Mouse (Mus musculus) embryonic fibroblast, embryonic 13.5 days (primary cell): ENCODE measurements around the gene Nek9. TPM values are rescaled to one million over a fixed set of nuclear protein-coding genes. Genes with fewer than 3 reads are reported as not detected.
A peak's percentile ranks its signal among the peaks of the same experiment; 100 is the strongest.

ENCODE experiments used
- H3K27ac ChIP-seq: 2 replicates; pipeline ENCODE4 v1.5.1; 2012; ENCODE audit warnings: low read length, control low read depth, inconsistent platforms; ENCODE audit not compliant: insufficient read depth
- H3K4me1 ChIP-seq: 2 replicates; pipeline ENCODE4 v1.6.1; 2011; ENCODE audit warnings: low read length; ENCODE audit not compliant: control insufficient read depth, insufficient read depth
- H3K4me3 ChIP-seq: 2 replicates; pipeline ENCODE4 v1.5.1; 2011; ENCODE audit warnings: mild to moderate bottlenecking, control low read depth, low read length; ENCODE audit not compliant: insufficient read depth
- CTCF ChIP-seq: IDR thresholded peaks from 2 replicates; pipeline ENCODE4 v1.5.1; 2011; ENCODE audit warnings: mild to moderate bottlenecking, control low read depth, low read length, moderate library complexity, borderline replicate concordance; ENCODE audit not compliant: insufficient read depth
- POLR2A ChIP-seq: IDR thresholded peaks from 2 replicates; pipeline ENCODE4 v1.6.1; 2011; ENCODE audit warnings: low read depth, mild to moderate bottlenecking, control low read depth, low read length, moderate library complexity
- polyA plus RNA-seq: library from polyadenylated mRNA; stranded (reverse); fragments of >200 nt; gene quantifications from 2 replicates; pipeline ENCODE4 v1.2.4, GENCODE M21; 2011; ENCODE audit warnings: low read depth; ENCODE audit not compliant: missing spikeins, insufficient read length

The Nek9 gene
- 59.0 and 65.8 TPM in 2 replicates for polyA plus RNA-seq

DNA sequence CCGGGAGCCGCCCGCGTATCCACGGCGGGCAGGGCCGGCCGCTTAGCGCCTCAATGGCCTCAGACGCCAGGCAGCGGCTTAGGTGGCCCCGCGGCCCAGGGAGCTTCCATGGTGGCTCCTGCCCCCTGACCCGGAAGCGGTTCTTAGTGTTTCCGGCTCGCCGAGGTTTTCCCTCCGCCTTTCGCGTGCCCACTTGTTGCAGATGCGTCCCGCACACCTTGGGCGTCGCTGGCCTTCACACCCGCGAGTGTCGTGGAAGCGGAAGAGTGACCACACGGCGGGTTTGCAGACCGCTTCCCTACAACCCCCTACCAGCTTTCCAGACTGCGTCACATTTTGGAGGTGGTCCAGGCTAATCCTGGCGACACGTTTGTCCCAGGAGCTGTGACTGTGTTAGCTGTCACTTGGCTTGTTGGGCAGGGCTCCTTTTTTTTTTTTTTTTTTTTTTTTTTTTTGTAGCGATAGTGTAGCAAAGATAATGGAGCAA lies at the start of gene Nek9:
Gene Nek9 (minus strand): TSS at position 120 of the 487 bp plus-strand sequence.
- Histone ChIP-seq H3K27ac (peak within 1 kb of the TSS; percentile 80), H3K4me3 (peak within 1 kb of the TSS; percentile 75), H3K4me1 (0 out of 2 replicates have a peak, but pooled peaks cover 2% of the 10 kb centered on the region)
- TF ChIP-seq POLR2A (peak; percentile 84), CTCF (no peak)

DNA sequence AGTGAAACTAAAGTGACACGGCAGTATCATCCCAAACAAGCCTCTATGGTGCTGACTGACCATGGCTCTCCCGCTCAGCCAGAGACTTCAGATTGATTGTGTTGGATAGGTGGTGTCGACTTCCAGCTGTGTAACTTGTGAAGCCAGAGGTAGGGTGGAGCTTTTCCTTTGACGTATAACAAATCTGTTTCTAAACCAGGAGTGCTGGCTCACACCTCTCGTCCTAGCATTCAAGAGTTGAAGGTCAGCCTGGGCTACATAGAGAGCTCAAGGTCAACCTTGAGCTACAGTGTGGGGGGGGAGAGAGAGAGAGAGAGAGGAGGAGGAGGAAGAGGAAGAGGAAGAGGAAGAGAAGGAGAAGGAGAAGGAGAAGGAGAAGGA lies 46.8 kb upstream of the Nek9 start:
- Histone ChIP-seq H3K4me1 (no peaks in the 10 kb centered on the region; the same call in 1 of the 2 replicates), H3K27ac (no peak overlapping the region), H3K4me3 (no peak overlapping the region)
- no peak for TF ChIP-seq POLR2A
- TF ChIP-seq CTCF: no peak

DNA sequence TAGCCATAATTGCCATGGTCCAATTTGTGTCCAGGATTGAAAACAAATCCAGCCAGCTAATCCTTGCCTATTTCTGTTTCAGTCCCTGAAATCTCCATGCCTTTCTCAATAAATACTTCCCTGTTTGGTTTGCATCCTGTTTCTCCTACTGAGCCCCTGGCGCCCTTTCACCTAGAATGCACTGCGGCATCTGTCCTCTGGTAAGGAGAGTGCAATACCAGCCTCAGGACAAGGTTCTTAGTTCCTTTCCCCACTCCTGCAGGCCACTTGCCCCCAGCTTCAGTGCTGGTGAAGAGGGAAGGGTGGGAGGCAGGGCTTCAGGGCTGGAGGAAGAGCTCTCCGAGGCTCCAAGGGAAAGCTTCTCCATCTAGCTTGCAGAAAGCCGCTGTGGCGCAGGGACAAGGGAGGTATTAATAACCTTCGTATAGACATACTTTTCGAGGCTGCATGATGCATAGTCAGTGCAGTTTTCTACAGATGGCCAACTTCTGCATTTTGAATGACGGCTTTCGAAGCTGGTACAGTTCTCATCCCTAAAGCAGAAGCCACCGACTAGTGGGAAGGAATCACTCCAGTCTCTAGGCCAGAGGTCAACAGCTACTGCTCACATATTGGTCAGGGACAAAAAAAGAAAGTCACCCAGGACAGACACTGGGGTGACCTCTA lies 46.3 kb upstream of the Nek9 start:
- Histone ChIP-seq H3K4me3 (no peak overlapping the region), H3K27ac (no peak overlapping the region), H3K4me1 (peaks cover under 1% of the 10 kb centered on the region; the same call in 1 of the 2 replicates)
- TF ChIP-seq CTCF (no peak), POLR2A (no peak)

DNA sequence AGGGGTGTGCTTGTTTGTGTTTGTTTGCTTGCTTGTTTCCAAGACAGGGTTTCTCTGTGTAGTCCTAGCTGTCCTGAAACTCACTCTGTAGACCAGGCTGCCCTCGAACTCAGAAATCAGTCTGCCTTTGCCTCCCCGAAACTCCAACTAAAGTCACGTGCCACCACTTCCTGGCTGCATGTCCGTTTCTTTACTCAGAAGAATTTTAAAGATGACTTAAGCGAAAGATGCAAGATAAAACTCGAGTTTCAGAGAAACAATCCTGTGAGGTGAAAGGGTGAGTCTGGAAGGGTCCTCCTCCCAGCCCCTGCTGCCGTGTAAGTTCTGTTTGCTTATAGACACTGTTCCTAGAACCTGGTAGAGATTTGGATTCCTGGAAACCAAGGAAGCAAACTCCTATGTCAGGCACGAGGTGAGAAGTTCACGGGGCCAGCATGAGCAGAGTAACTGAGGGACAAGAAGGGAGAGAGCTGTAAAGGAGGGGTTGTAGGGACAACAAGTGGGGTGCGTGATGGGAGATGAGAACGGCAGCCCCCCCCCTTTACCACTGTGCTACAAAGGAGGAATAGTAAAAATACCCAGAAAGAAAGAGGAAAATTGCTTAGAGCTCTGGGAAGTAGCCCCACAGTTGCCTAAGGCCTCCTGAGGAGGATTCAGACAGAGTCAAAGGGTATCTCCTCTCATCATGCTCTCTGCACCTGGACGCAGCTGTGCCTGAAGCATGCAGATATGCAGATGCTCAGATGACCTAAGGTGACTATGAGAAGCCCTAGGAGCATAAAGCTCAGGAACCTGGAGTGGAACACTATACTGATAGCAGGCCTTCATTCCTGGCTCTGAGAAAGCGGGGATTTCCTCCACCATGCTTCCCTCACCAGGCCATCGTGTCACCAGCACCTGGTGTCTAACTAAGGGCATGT lies 43.9 kb upstream of the Nek9 start:
- Histone ChIP-seq H3K27ac (no peak overlapping the region), H3K4me1 (0 out of 2 replicates have a peak, but pooled peaks cover 2% of the 10 kb centered on the region), H3K4me3 (no peak overlapping the region)
- TF ChIP-seq CTCF (no peak), POLR2A (no peak)

DNA sequence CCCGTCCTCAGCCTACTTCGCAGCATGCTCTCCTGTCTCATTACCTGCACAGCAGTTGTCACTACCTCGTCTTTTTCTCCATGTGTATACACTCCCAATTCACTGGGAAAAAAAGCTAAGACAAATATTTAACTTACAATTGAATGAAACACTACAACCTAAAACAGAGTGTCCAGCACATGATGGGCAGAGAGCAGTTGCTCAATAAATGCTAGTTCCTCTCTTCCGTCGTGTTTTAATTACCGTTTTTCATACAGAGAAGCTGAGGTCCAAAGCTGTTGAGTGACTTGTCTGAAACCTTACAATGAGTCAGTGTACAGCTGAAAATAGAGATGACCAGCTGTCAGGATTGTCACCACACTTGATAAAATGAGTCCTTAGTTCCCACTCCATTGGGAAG lies 42.4 kb upstream of the Nek9 start:
- Histone ChIP-seq H3K4me3 (no peak overlapping the region), H3K27ac (no peak overlapping the region), H3K4me1 (0 out of 2 replicates have a peak, but pooled peaks cover 2% of the 10 kb centered on the region)
- TF ChIP-seq POLR2A: no peak
- TF ChIP-seq CTCF: no peak

DNA sequence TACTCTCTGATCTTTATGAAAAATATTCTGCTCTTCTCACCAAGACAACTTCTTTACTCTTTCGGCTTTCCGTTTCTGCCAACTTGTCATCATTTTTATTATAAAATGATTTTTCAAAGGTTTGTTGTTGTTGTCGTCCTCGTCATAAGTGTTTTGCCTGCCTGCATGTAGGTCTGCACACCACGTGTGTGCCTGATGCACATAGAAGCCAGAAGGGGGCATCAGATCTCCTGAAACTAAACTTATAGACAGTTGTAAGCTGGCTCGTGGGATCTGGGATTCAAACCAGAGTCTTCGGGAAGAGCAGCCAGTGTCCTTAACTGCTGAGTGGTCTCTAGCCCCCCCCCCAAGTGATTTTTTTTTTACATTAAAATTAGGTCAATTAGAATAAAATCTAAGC lies 41.8 kb upstream of the Nek9 start:
- Histone ChIP-seq H3K4me1 (0 out of 2 replicates have a peak, but pooled peaks cover 2% of the 10 kb centered on the region), H3K4me3 (no peak overlapping the region), H3K27ac (no peak overlapping the region)
- TF ChIP-seq POLR2A: no peak
- peak; percentile 34; the same call in 1 of the 2 replicates for TF ChIP-seq CTCF

DNA sequence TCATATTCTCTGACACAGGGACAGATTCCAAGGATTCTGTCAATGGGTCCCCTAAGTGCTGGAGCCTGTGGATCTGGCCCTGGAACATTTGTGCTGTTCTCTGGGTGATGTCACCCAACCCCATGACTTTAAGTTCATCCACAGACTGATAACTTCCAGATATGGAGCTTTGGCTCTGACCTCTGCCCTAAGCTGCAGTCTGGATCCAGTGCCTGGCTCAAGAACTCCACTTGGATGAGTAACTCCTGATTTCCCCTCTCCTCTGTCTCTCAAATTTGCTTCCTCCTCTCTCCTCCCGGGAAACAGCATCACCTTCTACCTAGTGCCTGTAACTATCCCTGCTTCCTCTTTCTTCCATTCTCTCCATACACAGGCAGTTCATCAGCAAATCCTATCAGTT lies 41.1 kb upstream of the Nek9 start:
- Histone ChIP-seq H3K27ac (no peak overlapping the region), H3K4me1 (0 out of 2 replicates have a peak, but pooled peaks cover 2% of the 10 kb centered on the region), H3K4me3 (no peak overlapping the region)
- TF ChIP-seq POLR2A (no peak), CTCF (no peak)

DNA sequence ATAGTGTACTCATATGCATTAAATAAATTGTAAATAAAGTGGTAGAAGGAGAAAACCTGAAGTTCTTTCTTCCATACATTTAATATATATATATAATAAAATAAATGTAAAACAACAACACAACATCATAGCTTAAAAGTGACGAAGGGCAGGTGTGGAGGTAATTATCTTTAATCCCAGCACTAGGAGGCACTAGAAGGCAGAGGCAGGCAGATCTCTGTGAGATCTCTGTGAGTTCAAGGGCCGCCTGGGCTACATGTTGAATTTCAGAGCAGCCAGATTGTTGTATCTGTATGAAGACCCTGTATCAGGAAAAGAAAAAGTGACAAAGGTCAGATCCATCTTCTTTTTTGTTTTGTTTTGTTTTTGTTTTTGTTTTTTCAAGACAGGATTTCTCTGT lies 39.1 kb upstream of the Nek9 start:
- Histone ChIP-seq H3K4me1 (0 out of 2 replicates have a peak, but pooled peaks cover 2% of the 10 kb centered on the region), H3K4me3 (no peak overlapping the region), H3K27ac (no peak overlapping the region)
- no peak for TF ChIP-seq CTCF
- no peak for TF ChIP-seq POLR2A

DNA sequence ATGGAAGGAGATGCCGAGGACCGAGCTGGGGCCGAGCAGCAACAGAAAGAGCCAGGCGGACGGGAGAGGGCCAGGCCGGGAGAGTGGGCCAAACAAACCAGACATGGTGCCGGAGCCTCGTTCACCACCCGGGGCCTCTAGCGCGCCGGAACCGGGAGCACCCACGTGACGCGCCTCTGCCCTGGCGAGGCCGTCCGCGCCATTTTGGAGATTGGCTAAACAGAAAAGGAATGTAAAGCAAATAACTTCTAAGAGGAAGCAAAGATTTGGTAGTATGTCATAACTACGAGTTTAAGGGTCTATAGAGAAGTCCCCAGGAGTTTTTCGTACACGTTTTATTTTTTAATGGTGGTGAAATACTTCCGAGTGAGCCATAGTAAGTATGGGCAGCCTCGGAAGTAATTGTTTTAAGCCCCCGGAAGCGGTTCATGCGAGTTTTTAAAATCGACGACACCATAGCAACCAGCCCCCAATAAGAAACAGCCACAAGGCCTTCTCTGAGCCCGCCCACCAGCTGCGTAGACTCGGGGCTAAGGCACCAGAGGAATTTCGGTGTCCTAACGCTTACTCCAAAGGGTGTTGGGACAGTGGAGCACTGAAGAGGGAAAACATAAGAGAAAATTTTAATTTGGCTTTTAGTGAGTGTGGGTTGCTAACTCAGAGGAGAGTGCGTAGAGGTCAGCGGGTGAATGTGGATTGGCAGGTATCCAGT lies 35.6 kb upstream of the Nek9 start, which contains the start of gene Tmed10:
Gene Tmed10 (minus strand): TSS at position 287 of the 712 bp plus-strand sequence.
- TF ChIP-seq POLR2A (peak; percentile 83), CTCF (no peak)
- Histone ChIP-seq H3K27ac (peak within 1 kb of the TSS; percentile 92), H3K4me3 (peak within 1 kb of the TSS; percentile 98), H3K4me1 (no peaks in the 10 kb centered on the region)
